Mouse (Mus musculus) lung, postnatal 0 days (tissue): Measurements from ENCODE around the gene Vps35l.

Source experiments
- CTCF ChIP-seq: IDR thresholded peaks from 2 replicates; pipeline ENCODE4 v1.5.1; 2016; ENCODE audit warnings: antibody characterized with exemption, mild to moderate bottlenecking
- EP300 ChIP-seq: IDR thresholded peaks from 2 replicates; pipeline ENCODE4 v1.6.1; 2016; ENCODE audit warnings: antibody characterized with exemption, mild to moderate bottlenecking, control low read depth

- no peak for TF ChIP-seq CTCF
- TF ChIP-seq EP300, result no peak
These were observed 115.3 kb downstream of the Vps35l start, which contains the start of gene Iqck for GRCm38 (mm10) chr7:118855171-118855876.
